Mouse (Mus musculus): Measurements from ENCODE around the gene Mdga1. TPM values are rescaled to one million over a fixed set of nuclear protein-coding genes. Genes with fewer than 3 reads are reported as not detected.
A peak's percentile ranks its signal among the peaks of the same experiment; 100 is the strongest.

The Mdga1 gene
- polyA plus RNA-seq, 1 experiment from 2014 or later, result 3.8 TPM

- 0 out of 2 replicates have a peak, but pooled peaks have one; percentile 6 for ATAC-seq (ENCODE audit: insufficient number of reproducible peaks, low FRiP score, low TSS enrichment, low read depth)
- Histone ChIP-seq H3K4me2 (replicated peaks) (no peak overlapping the region), H3K27me3 (no peaks in the 10 kb centered on the region), H3K36me3 (no peaks in the 10 kb centered on the region), H3K4me3 (replicated peaks) (no peak overlapping the region), H3K4me1 (no peaks in the 10 kb centered on the region), H3K9ac (no peak overlapping the region), H3K9me3 (replicated peaks) (no peaks in the 10 kb centered on the region), H3K27ac (replicated peaks) (no peak overlapping the region)
- 38% methylated on average over 11 of the region's 11 CpGs for WGBS
These were observed 151.5 kb downstream of the Mdga1 start for GRCm38 (mm10) chr17:29818264-29818945.

GRCm38 (mm10) chr17:29814758-29815157, 155.1 kb downstream of the Mdga1 start:
- H3K9me3 ChIP-seq (replicated peaks), result no peaks in the 10 kb centered on the region
- no peaks in the 10 kb centered on the region for H3K36me3 ChIP-seq
- H3K27me3 ChIP-seq, result no peaks in the 10 kb centered on the region
- no peak overlapping the region for H3K4me3 ChIP-seq (replicated peaks)
- H3K4me1 ChIP-seq, result no peaks in the 10 kb centered on the region
- ATAC-seq (ENCODE audit: insufficient number of reproducible peaks, low FRiP score, low TSS enrichment, low read depth), result no peak
- no peak overlapping the region for H3K4me2 ChIP-seq (replicated peaks)
- H3K9ac ChIP-seq, result no peak overlapping the region
- 32% methylated on average over 6 of the region's 6 CpGs for WGBS
- no peak overlapping the region for H3K27ac ChIP-seq (replicated peaks)

GRCm38 (mm10) chr17:29813328-29813727, 156.6 kb downstream of the Mdga1 start:
- no peak overlapping the region for H3K4me2 ChIP-seq (replicated peaks)
- H3K36me3 ChIP-seq, result no peaks in the 10 kb centered on the region
- no peak overlapping the region for H3K27ac ChIP-seq (replicated peaks)
- no peak for ATAC-seq (ENCODE audit: insufficient number of reproducible peaks, low FRiP score, low TSS enrichment, low read depth)
- no peak overlapping the region for H3K9ac ChIP-seq
- WGBS, result 21% methylated on average over 4 of the region's 4 CpGs
- H3K9me3 ChIP-seq (replicated peaks), result no peaks in the 10 kb centered on the region
- no peaks in the 10 kb centered on the region for H3K4me1 ChIP-seq
- no peak overlapping the region for H3K4me3 ChIP-seq (replicated peaks)
- no peaks in the 10 kb centered on the region for H3K27me3 ChIP-seq

- Histone ChIP-seq H3K27ac (replicated peaks) (no peak overlapping the region), H3K36me3 (no peaks in the 10 kb centered on the region), H3K27me3 (no peaks in the 10 kb centered on the region), H3K9me3 (replicated peaks) (no peaks in the 10 kb centered on the region), H3K9ac (no peak overlapping the region), H3K4me3 (replicated peaks) (no peak overlapping the region), H3K4me2 (replicated peaks) (no peak overlapping the region), H3K4me1 (no peaks in the 10 kb centered on the region)
- no peak for ATAC-seq (ENCODE audit: insufficient number of reproducible peaks, low FRiP score, low TSS enrichment, low read depth)
- 59% methylated on average over 3 of the region's 3 CpGs for WGBS
These were observed 166.3 kb downstream of the Mdga1 start for GRCm38 (mm10) chr17:29803545-29803944.

GRCm38 (mm10) chr17:29801358-29801757, 168.5 kb downstream of the Mdga1 start:
- 28% methylated on average over 4 of the region's 4 CpGs for WGBS
- no peaks in the 10 kb centered on the region for H3K9me3 ChIP-seq (replicated peaks)
- H3K9ac ChIP-seq, result no peak overlapping the region
- H3K4me3 ChIP-seq (replicated peaks), result no peak overlapping the region
- no peak overlapping the region for H3K27ac ChIP-seq (replicated peaks)
- H3K36me3 ChIP-seq, result no peaks in the 10 kb centered on the region
- H3K27me3 ChIP-seq, result no peaks in the 10 kb centered on the region
- no peak overlapping the region for H3K4me2 ChIP-seq (replicated peaks)
- peaks cover 4% of the 10 kb centered on the region; the same call in 1 of the 2 replicates for H3K4me1 ChIP-seq
- ATAC-seq (ENCODE audit: insufficient number of reproducible peaks, low FRiP score, low TSS enrichment, low read depth), result no peak; the same call in 1 of the 2 replicates

- Histone ChIP-seq H3K4me2 (replicated peaks) (no peak overlapping the region), H3K9me3 (replicated peaks) (no peaks in the 10 kb centered on the region), H3K9ac (no peak overlapping the region), H3K36me3 (no peaks in the 10 kb centered on the region), H3K27me3 (no peaks in the 10 kb centered on the region), H3K27ac (replicated peaks) (no peak overlapping the region), H3K4me1 (peaks cover 12% of the 10 kb centered on the region), H3K4me3 (replicated peaks) (no peak overlapping the region)
- no peak for ATAC-seq (ENCODE audit: insufficient number of reproducible peaks, low FRiP score, low TSS enrichment, low read depth)
- WGBS, result 48% methylated on average over 6 of the region's 6 CpGs
These were observed 169.8 kb downstream of the Mdga1 start for GRCm38 (mm10) chr17:29800096-29800455.

- no peak overlapping the region for H3K4me3 ChIP-seq (replicated peaks)
- H3K27ac ChIP-seq (replicated peaks), result no peak overlapping the region
- H3K36me3 ChIP-seq, result no peaks in the 10 kb centered on the region
- peaks cover 16% of the 10 kb centered on the region for H3K4me1 ChIP-seq
- 56% methylated on average over 21 of the region's 21 CpGs for WGBS
- ATAC-seq (ENCODE audit: insufficient number of reproducible peaks, low FRiP score, low TSS enrichment, low read depth), result no peak
- no peaks in the 10 kb centered on the region for H3K27me3 ChIP-seq
- H3K9ac ChIP-seq, result no peak overlapping the region
- H3K9me3 ChIP-seq (replicated peaks), result no peaks in the 10 kb centered on the region
- H3K4me2 ChIP-seq (replicated peaks), result no peak overlapping the region
These were observed 170.3 kb downstream of the Mdga1 start for GRCm38 (mm10) chr17:29799398-29800095.

- Histone ChIP-seq H3K4me2 (replicated peaks) (no peak overlapping the region), H3K4me3 (replicated peaks) (no peak overlapping the region), H3K4me1 (peaks cover 16% of the 10 kb centered on the region), H3K27ac (replicated peaks) (no peak overlapping the region), H3K9ac (no peak overlapping the region), H3K27me3 (no peaks in the 10 kb centered on the region), H3K9me3 (replicated peaks) (no peaks in the 10 kb centered on the region), H3K36me3 (no peaks in the 10 kb centered on the region)
- WGBS, result 43% methylated on average over 10 of the region's 10 CpGs
- no peak for ATAC-seq (ENCODE audit: insufficient number of reproducible peaks, low FRiP score, low TSS enrichment, low read depth)
These were observed 171.7 kb downstream of the Mdga1 start for GRCm38 (mm10) chr17:29798151-29798550.

GRCm38 (mm10) chr17:29796787-29797186, 173.1 kb downstream of the Mdga1 start:
- H3K4me3 ChIP-seq (replicated peaks), result no peak overlapping the region
- no peak overlapping the region for H3K4me2 ChIP-seq (replicated peaks)
- no peaks in the 10 kb centered on the region for H3K36me3 ChIP-seq
- no peak overlapping the region for H3K9ac ChIP-seq
- no peaks in the 10 kb centered on the region for H3K9me3 ChIP-seq (replicated peaks)
- H3K27ac ChIP-seq (replicated peaks), result no peak overlapping the region
- 48% methylated on average over 9 of the region's 9 CpGs for WGBS
- H3K4me1 ChIP-seq, result peaks cover 16% of the 10 kb centered on the region
- no peaks in the 10 kb centered on the region for H3K27me3 ChIP-seq
- ATAC-seq (ENCODE audit: insufficient number of reproducible peaks, low FRiP score, low TSS enrichment, low read depth), result no peak

GRCm38 (mm10) chr17:29796086-29796485, 173.8 kb downstream of the Mdga1 start:
- Histone ChIP-seq H3K4me3 (replicated peaks) (no peak overlapping the region), H3K9me3 (replicated peaks) (no peaks in the 10 kb centered on the region), H3K27ac (replicated peaks) (no peak overlapping the region), H3K36me3 (no peaks in the 10 kb centered on the region), H3K4me2 (replicated peaks) (no peak overlapping the region), H3K9ac (no peak overlapping the region), H3K4me1 (peaks cover 16% of the 10 kb centered on the region), H3K27me3 (no peaks in the 10 kb centered on the region)
- 11% methylated on average over 7 of the region's 7 CpGs for WGBS
- ATAC-seq (ENCODE audit: insufficient number of reproducible peaks, low FRiP score, low TSS enrichment, low read depth), result no peak

GRCm38 (mm10) chr17:29795050-29795770, 174.7 kb downstream of the Mdga1 start:
- H3K27me3 ChIP-seq, result no peaks in the 10 kb centered on the region
- no peak for ATAC-seq (ENCODE audit: insufficient number of reproducible peaks, low FRiP score, low TSS enrichment, low read depth)
- WGBS, result 5% methylated on average over 22 of the region's 23 CpGs
- H3K36me3 ChIP-seq, result no peaks in the 10 kb centered on the region
- H3K4me2 ChIP-seq (replicated peaks), result peak overlapping the region; percentile 53
- H3K27ac ChIP-seq (replicated peaks), result no peak overlapping the region; the same call in 1 of the 2 replicates
- H3K9ac ChIP-seq, result no peak overlapping the region
- peak overlapping the region; percentile 25 for H3K4me3 ChIP-seq (replicated peaks)
- no peaks in the 10 kb centered on the region for H3K9me3 ChIP-seq (replicated peaks)
- H3K4me1 ChIP-seq, result peaks cover 16% of the 10 kb centered on the region

All from embryonic facial prominence, embryonic 15.5 days (tissue).